Mouse (Mus musculus) liver, postnatal 0 days (tissue): ENCODE data around the gene Mfsd4b5.

Source experiments
- CTCF ChIP-seq: sonication (generic); IDR thresholded peaks from 2 replicates; pipeline ENCODE4 v1.5.1; 2016; ENCODE audit warnings: antibody characterized with exemption, low read depth
- EP300 ChIP-seq: IDR thresholded peaks from 2 replicates; pipeline ENCODE4 v1.6.1; 2016; ENCODE audit warnings: antibody characterized with exemption, low read depth, mild to moderate bottlenecking

GRCm38 (mm10) chr10:40026546-40026945, 40.1 kb upstream of the Mfsd4b5 start:
- TF ChIP-seq CTCF (no peak), EP300 (no peak)
